Mouse (Mus musculus): ENCODE results near the gene Bhlhe40. TPM values are rescaled to one million over a fixed set of nuclear protein-coding genes. Genes with fewer than 3 reads are reported as not detected.

The Bhlhe40 gene
- 33.2 TPM for polyA plus RNA-seq (2015; fragmentation: Illumina TruSeq; extraction: RNeasy Lipid Tissue Mini Kit (QIAGEN cat#74804); ENCODE audit: insufficient read depth, low replicate concordance)

GRCm38 (mm10) chr6:108660206-108660877 lies at the start of gene Bhlhe40:
TSS of gene Bhlhe40 (plus strand) at chr6:108660629.

Other genes starting within 250 kb of the Bhlhe40 start
- 97.4 TPM for gene Arl8b, start 122.5 kb downstream of the Bhlhe40 start, polyA plus RNA-seq (2015; fragmentation: Illumina TruSeq; extraction: RNeasy Lipid Tissue Mini Kit (QIAGEN cat#74804); ENCODE audit: insufficient read depth, low replicate concordance)
- 154 TPM for gene Edem1, start 168.0 kb downstream of the Bhlhe40 start, polyA plus RNA-seq (2015; fragmentation: Illumina TruSeq; extraction: RNeasy Lipid Tissue Mini Kit (QIAGEN cat#74804); ENCODE audit: insufficient read depth, low replicate concordance)

Data from spleen, adult 10 weeks (tissue).